12 mouse cellular contexts compared by ENCODE assay signal in the genomic region with DNA sequence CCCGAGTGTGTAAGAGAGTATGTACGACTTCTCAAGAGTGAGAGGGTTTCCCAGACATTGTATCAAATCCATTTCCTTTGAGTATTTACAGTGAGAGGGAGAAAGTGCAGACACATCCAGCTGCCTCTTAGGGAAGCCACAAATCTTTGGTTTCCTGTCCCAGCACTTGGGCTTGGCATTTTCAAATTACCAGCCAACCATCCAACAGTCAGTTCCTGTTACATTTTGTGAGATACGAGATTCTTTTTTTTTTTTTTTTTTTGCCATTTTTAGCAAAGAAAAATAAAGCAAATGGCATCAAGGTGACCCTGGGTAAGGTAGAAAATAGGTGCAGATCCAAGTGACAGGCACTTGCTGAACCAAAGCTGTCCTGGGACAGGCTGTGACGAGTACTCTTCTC. TPM values are rescaled to one million over a fixed set of nuclear protein-coding genes. Genes with fewer than 3 reads are reported as not detected.
DNase-seq lines count a peak whose midpoint lies in the region; ATAC-seq and TF ChIP-seq lines count a peak whose summit lies in the region.
"Had no signal": no experiment of that assay in that cellular context is flagged by ENCODE, and none has a peak within 500 bp of the region (broad histone marks: within the 10 kb centered on the region; RNA-seq: fewer than 3 reads in every experiment).

No protein-coding gene starts in this region.

- peak overlapping the region; percentile 8; the same call in 1 of the 2 replicates for H3K27ac ChIP-seq in forebrain, embryonic 16.5 days (ENCODE audit: low read length)
- no peak overlapping the region for H3K27ac ChIP-seq in forebrain, postnatal 0 days (ENCODE audit: low read depth, low read length)
- 0 out of 2 replicates have a peak overlapping the region, but pooled peaks have one; percentile 39 for H3K27ac ChIP-seq in intestine, embryonic 16.5 days (ENCODE audit: low read length)
- no peak overlapping the region for H3K27ac ChIP-seq in intestine, postnatal 0 days (ENCODE audit: low read depth, low read length)
- peak overlapping the region; percentile 60; the same call in 1 of the 2 replicates for H3K27ac ChIP-seq in spleen, adult 2 months (ENCODE audit: insufficient read depth, low read length)
- H3K27ac ChIP-seq: midbrain, embryonic 15.5 days had no signal

- no peak for TF ChIP-seq CTCF in forebrain, postnatal 0 days (IDR thresholded peaks at IDR 0.05; ENCODE audit: low read depth)
- no peak for TF ChIP-seq CTCF in intestine, postnatal 0 days (IDR thresholded peaks at IDR 0.05; ENCODE audit: low read depth)
- no peak for TF ChIP-seq CTCF in spleen, adult 2 months (IDR thresholded peaks at IDR 0.05; ENCODE audit: extremely low read depth, insufficient read depth, insufficient read length, insufficient replicate concordance)

- H3K36me3 ChIP-seq in forebrain, embryonic 16.5 days (ENCODE audit: control insufficient read depth, insufficient read depth) = no peaks in the 10 kb centered on the region
- H3K36me3 ChIP-seq in forebrain, postnatal 0 days (ENCODE audit: insufficient read depth) = no peaks in the 10 kb centered on the region
- H3K36me3 ChIP-seq in intestine, embryonic 16.5 days (ENCODE audit: control insufficient read depth, insufficient read depth, low read length) = no peaks in the 10 kb centered on the region
- H3K36me3 ChIP-seq in intestine, postnatal 0 days (ENCODE audit: control insufficient read depth, insufficient read depth) = no peaks in the 10 kb centered on the region
- H3K36me3 ChIP-seq in spleen, adult 2 months (ENCODE audit: control insufficient read depth, insufficient read depth, low read length) = no peaks in the 10 kb centered on the region
- H3K36me3 ChIP-seq: midbrain, embryonic 15.5 days had no signal

- ATAC-seq in forebrain, embryonic 16.5 days = no peak
- no peak for ATAC-seq in forebrain, postnatal 0 days
- no peak for ATAC-seq in intestine, embryonic 16.5 days
- no peak for ATAC-seq in intestine, postnatal 0 days
- ATAC-seq: midbrain, embryonic 15.5 days; Patski had no signal

- H3K9me3 ChIP-seq in forebrain, embryonic 16.5 days (ENCODE audit: control insufficient read depth, low read length) = peaks cover 2% of the 10 kb centered on the region; the same call in 1 of the 2 replicates
- no peaks in the 10 kb centered on the region for H3K9me3 ChIP-seq in forebrain, postnatal 0 days (ENCODE audit: low read length)
- no peaks in the 10 kb centered on the region for H3K9me3 ChIP-seq in intestine, embryonic 16.5 days (ENCODE audit: control insufficient read depth, low read length)
- no peaks in the 10 kb centered on the region for H3K9me3 ChIP-seq in intestine, postnatal 0 days (ENCODE audit: control insufficient read depth)
- H3K9me3 ChIP-seq: midbrain, embryonic 15.5 days had no signal

- H3K9ac ChIP-seq in forebrain, embryonic 16.5 days (replicated peaks; ENCODE audit: low read depth, low read length) = no peak overlapping the region
- no peak overlapping the region for H3K9ac ChIP-seq in forebrain, postnatal 0 days
- no peak overlapping the region for H3K9ac ChIP-seq in intestine, embryonic 16.5 days (ENCODE audit: low read depth, low read length)
- no peak overlapping the region for H3K9ac ChIP-seq in intestine, postnatal 0 days (ENCODE audit: low read depth, low read length)
- H3K9ac ChIP-seq: midbrain, embryonic 15.5 days had no signal

- peaks cover 16% of the 10 kb centered on the region for H3K27me3 ChIP-seq in forebrain, embryonic 16.5 days (replicated peaks; ENCODE audit: control insufficient read depth, insufficient read depth, low read length)
- H3K27me3 ChIP-seq in forebrain, postnatal 0 days (ENCODE audit: insufficient read depth, low read length) = no peaks in the 10 kb centered on the region
- no peaks in the 10 kb centered on the region for H3K27me3 ChIP-seq in intestine, embryonic 16.5 days (replicated peaks; ENCODE audit: control insufficient read depth, insufficient read depth, low read length)
- H3K27me3 ChIP-seq in intestine, postnatal 0 days (replicated peaks; ENCODE audit: control insufficient read depth, insufficient read depth, low read length) = no peaks in the 10 kb centered on the region
- H3K27me3 ChIP-seq in spleen, adult 2 months (ENCODE audit: control insufficient read depth, insufficient read depth, low read length) = no peaks in the 10 kb centered on the region

- no peak for DNase-seq in forebrain, postnatal 0 days
- DNase-seq in spleen, adult 2 months (ENCODE audit: low read depth in 1 of 2, low spot score in 2 of 2) = no peak
- DNase-seq in spleen, postnatal 10 days (ENCODE audit: low spot score in 2 of 2) = no peak
- no peak for DNase-seq in cerebellum, adult 9-10 months
- no peak for DNase-seq in retina, embryonic 14.5 days (ENCODE audit: low spot score)
- DNase-seq: B cell, adult 2 months; cerebellum, adult 18-20 months had no signal

- H3K4me3 ChIP-seq in forebrain, embryonic 16.5 days (replicated peaks; ENCODE audit: low read length) = no peak overlapping the region
- no peak overlapping the region for H3K4me3 ChIP-seq in forebrain, postnatal 0 days (ENCODE audit: low read depth, low read length)
- H3K4me3 ChIP-seq in intestine, embryonic 16.5 days (ENCODE audit: low read length) = no peak overlapping the region
- no peak overlapping the region for H3K4me3 ChIP-seq in intestine, postnatal 0 days (ENCODE audit: low read depth, low read length)
- no peak overlapping the region for H3K4me3 ChIP-seq in spleen, adult 2 months (ENCODE audit: extremely low read depth, insufficient read depth, insufficient read length)
- H3K4me3 ChIP-seq: midbrain, embryonic 15.5 days had no signal

- TF ChIP-seq POLR2A in spleen, adult 2 months (IDR thresholded peaks at IDR 0.05; ENCODE audit: low read depth, low read length) = no peak

- H3K4me2 ChIP-seq in forebrain, embryonic 16.5 days (ENCODE audit: low read length) = no peak overlapping the region
- H3K4me2 ChIP-seq in forebrain, postnatal 0 days (ENCODE audit: low read depth) = no peak overlapping the region
- H3K4me2 ChIP-seq in intestine, embryonic 16.5 days (ENCODE audit: low read depth, low read length) = no peak overlapping the region
- H3K4me2 ChIP-seq in intestine, postnatal 0 days (replicated peaks; ENCODE audit: low read depth) = no peak overlapping the region
- H3K4me2 ChIP-seq: midbrain, embryonic 15.5 days had no signal

- whole genome bisulfite sequencing in forebrain, embryonic 16.5 days = 66% methylated on average over 4 of the region's 4 CpGs
- WGBS in forebrain, postnatal 0 days = 61% methylated on average over 4 of the region's 4 CpGs
- WGBS in intestine, embryonic 16.5 days = 54% methylated on average over 4 of the region's 4 CpGs
- WGBS in intestine, postnatal 0 days = 66% methylated on average over 4 of the region's 4 CpGs
- WGBS in spleen, adult 2 months = 12% methylated on average over 4 of the region's 4 CpGs

- H3K4me1 ChIP-seq in forebrain, embryonic 16.5 days (replicated peaks; ENCODE audit: control insufficient read depth, insufficient read depth, low read length) = peaks cover 22% of the 10 kb centered on the region
- H3K4me1 ChIP-seq in forebrain, postnatal 0 days (ENCODE audit: insufficient read depth) = no peaks in the 10 kb centered on the region
- H3K4me1 ChIP-seq in intestine, embryonic 16.5 days (ENCODE audit: control insufficient read depth, insufficient read depth, low read length) = peaks cover 10% of the 10 kb centered on the region
- no peaks in the 10 kb centered on the region for H3K4me1 ChIP-seq in intestine, postnatal 0 days (replicated peaks; ENCODE audit: control insufficient read depth, insufficient read depth, low read length)
- peaks cover 2% of the 10 kb centered on the region; the same call in 1 of the 2 replicates for H3K4me1 ChIP-seq in spleen, adult 2 months (ENCODE audit: control insufficient read depth, insufficient read depth, insufficient read length)

RNA-seq across cellular contexts. Expression of a gene that starts 9.2 kb away (rescaled TPM):
- polyA plus RNA-seq in forebrain, embryonic 16.5 days (2015; fragmentation: Nextera tagmentation; extraction: Ambion mirVana) = 1.2 and 1.6 TPM in 2 replicates
- total RNA-seq in forebrain, postnatal 0 days (2014; rRNA removed) = 26.1 and 28.1 TPM in 2 replicates
- polyA plus RNA-seq in forebrain, postnatal 0 days (2015; fragmentation: Nextera tagmentation; extraction: Ambion mirVana) = 2.7 and 2.8 TPM in 2 replicates
- 2.8 and 4.4 TPM in 2 replicates for polyA plus RNA-seq in intestine, embryonic 16.5 days (2015; fragmentation: Nextera tagmentation; extraction: Ambion mirVana)
- polyA plus RNA-seq in intestine, postnatal 0 days (2015; fragmentation: Nextera tagmentation; extraction: Ambion mirVana) = 10.5 and 12.0 TPM in 2 replicates
- 18.2 and 26.1 TPM in 2 replicates for polyA plus RNA-seq in spleen, adult 2 months (2012; rRNA removed)
- polyA plus RNA-seq: Patski had no signal

Comparison
In these comparisons a context has a peak if more than half of its experiments do, and no peak if none do; other contexts are left out.
1. H3K27ac ChIP-seq: peak in forebrain, embryonic 16.5 days (single experiment), intestine, embryonic 16.5 days (single experiment) and spleen, adult 2 months (single experiment); none in forebrain, postnatal 0 days (single experiment) and intestine, postnatal 0 days (single experiment).